Mouse (Mus musculus): ENCODE measurements around the gene Cmtm6. TPM values are rescaled to one million over a fixed set of nuclear protein-coding genes. Genes with fewer than 3 reads are reported as not detected.

Gene Cmtm6
- polyA plus RNA-seq, 1 experiment: 57.7 TPM

DNA sequence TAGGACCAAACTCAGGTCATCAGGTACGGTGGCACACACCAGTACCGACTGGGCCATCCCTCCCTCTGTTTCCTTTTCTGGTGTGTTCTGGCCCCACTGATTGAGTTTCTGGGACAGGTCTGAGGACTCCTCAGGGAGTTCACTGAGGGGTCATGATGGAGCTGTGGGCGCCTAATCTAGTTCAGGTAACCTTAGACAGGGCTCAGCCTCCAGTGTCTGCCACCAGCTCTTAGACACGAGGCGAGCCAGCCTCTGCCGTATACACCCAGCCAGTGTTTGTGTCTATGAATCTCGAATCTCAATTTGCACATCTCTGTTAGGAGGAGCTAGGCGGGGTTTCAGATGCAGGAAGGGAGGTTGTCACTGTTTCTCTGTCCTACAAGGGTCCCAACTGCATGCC, 59.1 kb downstream of the Cmtm6 start:
- no peak for DNase-seq (ENCODE audit: low read depth, low spot score)
- 81% methylated on average over 8 of the region's 8 CpGs for WGBS

DNA sequence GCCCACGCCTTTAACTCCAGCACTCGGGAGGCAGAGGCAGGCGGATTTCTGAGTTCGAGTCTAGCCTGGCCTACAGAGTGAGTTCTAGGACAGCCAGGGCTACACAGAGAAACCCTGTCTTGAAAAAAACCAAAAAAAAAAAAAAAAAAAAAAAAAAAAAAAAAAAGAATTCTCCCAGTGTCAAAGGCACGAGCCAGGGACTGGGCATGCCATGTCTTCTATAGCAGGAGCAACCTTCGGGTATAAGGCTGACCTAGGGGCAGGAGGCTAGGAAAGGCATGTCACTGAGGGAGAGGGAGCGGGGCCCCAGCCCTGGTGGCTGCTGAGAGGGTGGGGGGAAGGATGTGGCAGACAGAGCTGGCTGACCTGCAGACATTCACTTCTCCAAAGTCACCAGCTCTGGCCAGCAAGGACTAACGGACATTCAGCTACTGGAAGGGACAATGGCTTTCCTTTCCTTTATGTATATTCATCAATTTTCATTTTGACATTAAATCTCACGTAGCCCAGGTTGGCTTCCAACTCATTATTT, 62.9 kb downstream of the Cmtm6 start:
- no peak for DNase-seq (ENCODE audit: low read depth, low spot score)
- WGBS: 87% methylated on average over 9 of the region's 9 CpGs

- WGBS: 63% methylated on average over 4 of the region's 4 CpGs
- no peak for DNase-seq (ENCODE audit: low read depth, low spot score)
Measured at GRCm38 (mm10) chr9:114794491-114794890, 63.6 kb downstream of the Cmtm6 start.

DNA sequence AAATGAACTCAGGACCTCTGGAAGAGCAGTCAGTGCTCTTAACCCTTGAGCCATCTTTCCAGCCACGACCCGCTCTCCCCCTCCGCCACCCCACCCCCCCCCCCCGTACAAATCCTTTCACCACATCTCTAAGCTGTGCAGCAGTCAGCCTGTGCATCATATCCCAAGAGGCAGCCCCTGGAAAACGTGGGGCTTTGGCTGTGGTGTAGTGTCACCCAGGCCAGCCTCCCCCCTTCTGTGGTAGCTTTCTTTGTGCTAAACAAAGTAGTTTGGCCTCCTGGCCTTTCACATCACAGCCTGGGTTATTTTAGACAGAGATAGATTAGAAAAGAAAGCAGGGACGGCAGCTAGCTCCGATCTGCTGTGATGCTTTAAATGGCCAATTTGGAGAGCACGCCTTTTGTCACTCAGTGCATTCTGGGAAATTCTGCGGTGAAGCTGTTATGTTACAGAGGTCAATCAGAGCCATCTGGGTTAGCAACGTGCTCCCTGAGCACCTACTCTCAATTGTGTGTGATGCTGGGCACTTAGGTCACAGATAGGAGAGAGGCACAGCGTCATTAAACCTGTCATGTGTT, 65.6 kb downstream of the Cmtm6 start:
- WGBS: 74% methylated on average over 11 of the region's 11 CpGs
- DNase-seq (ENCODE audit: low read depth, low spot score): no peak

DNA sequence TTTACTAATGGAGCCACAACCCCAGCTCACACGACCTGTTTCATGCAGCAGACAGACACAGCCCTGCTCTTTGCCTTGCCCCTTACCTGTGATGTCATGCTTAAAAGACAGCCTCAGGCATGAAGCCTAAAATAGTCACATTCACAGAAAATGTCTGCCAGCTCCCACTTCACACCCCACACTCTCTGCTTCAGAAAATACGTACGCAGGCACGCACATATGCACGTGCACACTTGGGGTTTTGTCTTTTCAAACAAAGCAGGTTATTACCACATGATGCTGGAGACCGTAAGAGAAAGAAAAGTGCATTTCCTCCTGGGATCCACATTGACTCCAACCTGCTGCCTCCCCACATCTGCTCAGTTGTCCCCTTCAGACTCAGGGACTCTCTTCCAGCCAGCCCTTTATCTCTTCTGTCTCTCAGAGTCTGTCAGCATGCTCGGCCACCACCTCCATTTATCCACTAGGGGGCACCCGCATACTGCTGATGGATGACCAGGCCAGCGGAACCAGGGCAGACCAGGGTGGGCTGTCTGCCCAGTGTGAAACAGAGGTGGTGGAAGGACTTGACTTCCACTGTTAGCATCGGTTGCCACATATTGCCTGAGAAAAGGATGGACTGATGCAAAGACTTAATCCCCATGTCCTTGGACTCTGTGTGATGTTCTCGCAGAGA, 66.6 kb downstream of the Cmtm6 start:
- no peak for DNase-seq (ENCODE audit: low read depth, low spot score)
- 58% methylated on average over 11 of the region's 11 CpGs for WGBS

DNA sequence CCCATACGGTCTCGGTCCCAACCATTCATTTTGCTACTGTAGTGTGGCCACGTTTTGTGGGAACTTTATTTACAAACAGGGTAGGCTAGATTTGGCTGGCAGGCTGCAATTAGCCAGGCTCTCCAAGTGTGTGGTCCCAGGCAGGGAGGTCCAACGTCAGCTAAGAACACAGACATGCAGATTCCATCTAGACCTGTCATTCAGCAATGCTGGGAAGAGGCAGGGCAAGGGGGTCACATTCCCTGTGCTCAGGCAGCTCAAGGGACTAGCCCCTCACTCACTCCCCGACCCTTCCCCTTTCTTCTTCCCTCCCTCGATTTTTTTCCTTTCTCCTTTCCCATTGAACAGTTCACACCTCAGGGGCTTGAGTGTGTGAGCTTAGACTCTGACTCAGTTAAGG, 67.9 kb downstream of the Cmtm6 start:
- DNase-seq (ENCODE audit: low read depth, low spot score): no peak
- 54% methylated on average over 6 of the region's 6 CpGs for WGBS

Other genes with a start within 250 kb of the Cmtm6 start
- gene Ccr4, start 226.2 kb upstream of the Cmtm6 start, polyA plus RNA-seq (2012; rRNA removed): 2.2 and 3.4 TPM in 2 replicates
- gene C130032M10Rik, start 215.4 kb upstream of the Cmtm6 start, polyA plus RNA-seq (2012; rRNA removed): not detected in 2 replicates
- gene Trim71, start 166.7 kb upstream of the Cmtm6 start, polyA plus RNA-seq (2012; rRNA removed): 0.01 TPM in 1 of 2 replicates, not detected in the other
- 20.5 and 25.3 TPM in 2 replicates for gene Cnot10, start 90.9 kb upstream of the Cmtm6 start, polyA plus RNA-seq (2012; rRNA removed)
- 15.3 and 24.2 TPM in 2 replicates for gene Dync1li1, start 42.3 kb upstream of the Cmtm6 start, polyA plus RNA-seq (2012; rRNA removed)
- gene Cmtm7, start 50.7 kb downstream of the Cmtm6 start, polyA plus RNA-seq (2012; rRNA removed): 74.3 and 77.1 TPM in 2 replicates
- 2.3 and 2.4 TPM in 2 replicates for gene Cmtm8, start 113.0 kb downstream of the Cmtm6 start, polyA plus RNA-seq (2012; rRNA removed)
- 29.5 and 46.9 TPM in 2 replicates for gene Gpd1l, start 202.9 kb downstream of the Cmtm6 start, polyA plus RNA-seq (2012; rRNA removed)
- 13.2 and 17.5 TPM in 2 replicates for gene Osbpl10, start 247.5 kb downstream of the Cmtm6 start, polyA plus RNA-seq (2012; rRNA removed)

Data from large intestine, adult 2 months (tissue).